Mouse (Mus musculus) liver, embryonic 14.5 days (tissue): ENCODE data around the gene Insc.

Source experiments
- CTCF ChIP-seq: IDR thresholded peaks from 2 replicates; pipeline ENCODE4 v1.5.1; 2016; ENCODE audit warnings: antibody characterized with exemption, low read depth, control low read depth
- EP300 ChIP-seq: IDR thresholded peaks from 2 replicates; pipeline ENCODE4 v1.6.1; 2016; ENCODE audit warnings: antibody characterized with exemption, low read depth

DNA sequence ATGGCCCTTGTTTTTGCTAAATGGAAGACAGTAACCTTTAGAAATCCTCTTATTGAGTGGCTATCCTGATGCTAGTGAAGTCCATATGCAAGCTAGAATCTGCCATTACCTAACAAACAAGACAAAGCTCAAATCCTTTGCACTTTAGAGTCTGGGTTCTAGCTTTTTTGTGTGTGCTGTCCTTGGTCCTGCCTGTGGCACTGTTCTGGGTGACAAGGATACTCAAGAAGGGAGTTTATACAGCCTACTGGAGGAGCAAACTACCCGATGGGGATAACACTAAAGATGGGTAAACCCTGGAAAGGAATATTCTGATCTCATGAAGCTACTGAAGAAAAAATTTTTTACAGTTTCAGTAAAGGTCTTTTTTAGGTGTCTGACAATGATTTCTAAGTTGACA lies 36.1 kb upstream of the Insc start:
- TF ChIP-seq EP300: no peak
- no peak for TF ChIP-seq CTCF
